Mouse (Mus musculus) kidney, postnatal 25 days (tissue): Measurements from ENCODE around the gene Tcaf3.

Experiments
- DNase-seq, 2 experiments: peaks; one replicate each; pipeline ENCODE4 v3.0.0; 2021; ENCODE audit warnings: mixed read lengths in 2 of 2

Gene Tcaf3

DNA sequence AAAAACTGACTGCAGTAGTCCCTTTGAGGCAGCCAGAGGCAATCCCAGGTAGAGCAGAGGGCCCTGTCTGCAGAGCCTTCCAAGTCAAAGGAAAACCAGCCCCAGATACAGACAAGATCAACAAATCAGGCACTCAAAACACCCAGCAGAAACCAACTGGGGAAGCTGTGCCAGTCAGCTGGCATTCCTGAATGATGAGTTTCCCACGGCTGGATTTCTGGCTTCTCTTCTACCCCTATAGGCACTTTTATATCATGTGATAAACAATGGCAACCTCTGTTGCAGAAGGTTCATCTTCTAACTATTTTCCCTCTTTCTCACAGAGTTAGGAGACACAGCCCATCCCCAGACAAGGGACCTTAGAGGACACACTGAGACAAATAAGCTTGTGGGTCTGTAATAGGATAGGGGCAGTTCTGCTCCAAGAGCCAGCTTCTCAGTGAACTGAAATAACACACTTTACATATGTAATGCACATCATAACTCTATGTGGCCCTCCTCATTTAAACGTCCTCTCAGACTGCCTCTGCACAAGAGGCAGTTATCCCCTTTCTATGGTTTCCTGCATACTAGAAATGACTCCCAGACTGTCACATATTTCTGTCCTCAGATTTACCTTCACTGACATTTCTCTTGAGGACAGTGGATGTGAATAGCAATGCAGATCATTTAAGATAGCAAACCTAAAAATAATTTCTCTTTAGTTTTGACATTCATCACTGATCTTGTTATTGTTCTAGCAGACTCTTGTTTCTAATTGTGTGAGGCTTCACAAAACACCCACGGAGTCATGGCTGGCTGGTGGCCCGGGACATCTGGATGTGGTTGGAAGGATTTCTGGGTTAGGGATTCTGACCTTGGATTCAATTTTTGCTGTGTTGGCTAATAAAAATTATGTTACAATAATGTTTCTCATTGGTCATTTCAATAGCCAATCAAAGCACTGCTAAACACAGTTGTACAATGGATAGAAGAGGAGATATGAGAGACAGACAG is 55.2 kb downstream of the Tcaf3 start:
- DNase-seq = peak; percentile 52 to 63

DNA sequence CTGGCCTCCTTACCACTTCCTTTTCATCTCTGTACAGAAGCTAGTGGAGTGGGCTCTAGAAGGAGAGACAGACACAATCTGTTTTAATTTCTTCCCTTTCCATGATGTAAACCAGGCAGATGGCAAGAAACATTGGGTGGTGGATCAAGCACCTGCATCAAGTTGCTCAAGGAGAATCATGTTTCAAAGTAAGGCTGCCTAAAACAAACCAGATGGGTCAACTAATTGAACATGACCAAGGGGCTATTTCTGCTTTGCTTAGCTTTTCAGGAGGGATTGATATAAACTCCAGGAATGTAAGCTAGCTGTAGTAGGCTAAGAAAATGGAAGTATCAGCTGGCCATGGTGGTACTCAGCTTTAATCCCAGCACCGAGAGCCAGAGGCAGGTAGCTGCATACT is 56.8 kb downstream of the Tcaf3 start:
- no peak for DNase-seq

- no peak for DNase-seq
Measured at GRCm38 (mm10) chr6:42539711-42540110, 57.8 kb downstream of the Tcaf3 start.
